Mouse (Mus musculus) liver, postnatal 0 days (tissue): Measurements from ENCODE around the gene Ncbp1.

Source experiments
- CTCF ChIP-seq: sonication (generic); IDR thresholded peaks from 2 replicates; pipeline ENCODE4 v1.5.1; 2016; ENCODE audit warnings: antibody characterized with exemption, low read depth
- EP300 ChIP-seq: IDR thresholded peaks from 2 replicates; pipeline ENCODE4 v1.6.1; 2016; ENCODE audit warnings: antibody characterized with exemption, low read depth, mild to moderate bottlenecking

DNA sequence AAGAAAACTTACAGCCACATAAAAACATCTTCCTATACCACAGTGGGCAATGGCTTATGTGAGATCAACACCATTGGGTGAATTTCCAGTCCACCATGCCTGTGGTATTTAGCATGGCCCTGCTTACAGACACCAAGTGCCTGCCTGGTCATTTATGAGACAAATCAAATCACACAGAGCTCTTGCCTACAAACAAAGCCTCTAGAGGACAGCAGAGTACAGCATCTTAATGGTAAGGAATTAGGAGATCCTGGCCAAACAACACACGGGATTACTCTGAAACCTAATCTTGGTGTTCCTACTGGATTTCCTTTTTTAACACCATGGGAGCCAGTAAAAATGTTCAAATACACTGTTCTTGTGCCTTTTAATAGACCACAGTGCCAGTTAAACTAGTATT lies 23.1 kb upstream of the Ncbp1 start:
- 0 out of 2 replicates have a peak, but pooled peaks have one; percentile 4 for TF ChIP-seq CTCF
- no peak for TF ChIP-seq EP300
